Mouse (Mus musculus) stomach, embryonic 16.5 days (tissue): ENCODE data around the gene Crtc1. TPM values are rescaled to one million over a fixed set of nuclear protein-coding genes. Genes with fewer than 3 reads are reported as not detected.

ENCODE experiments used
- ATAC-seq: fragments of 200-750 bp; cut with Nextera tagmentation; 2 replicates; pipeline ENCODE4 v1.8.0; 2017; ENCODE audit warnings: moderate number of reproducible peaks, moderate TSS enrichment; ENCODE audit not compliant: insufficient read depth, low FRiP score
- H3K27ac ChIP-seq: fragments of 300-500 bp; sonication (generic); 2 replicates; pipeline ENCODE4 v1.5.1; 2014; ENCODE audit warnings: low read length
- H3K27me3 ChIP-seq: fragments of 300-500 bp; sonication (generic); 2 replicates; pipeline ENCODE4 v1.6.1; 2014; ENCODE audit warnings: low read length, control low read depth, mixed read lengths; ENCODE audit not compliant: control insufficient read depth, insufficient read depth
- H3K36me3 ChIP-seq: fragments of 300-500 bp; sonication (generic); 2 replicates; pipeline ENCODE4 v1.6.1; 2014; ENCODE audit warnings: low read length; ENCODE audit not compliant: control insufficient read depth, insufficient read depth
- H3K4me1 ChIP-seq: fragments of 300-500 bp; sonication (generic); 2 replicates; pipeline ENCODE4 v1.6.1; 2014; ENCODE audit warnings: low read length, control low read depth, mixed read lengths; ENCODE audit not compliant: control insufficient read depth, insufficient read depth
- H3K4me2 ChIP-seq: fragments of 300-500 bp; sonication (generic); 2 replicates; pipeline ENCODE4 v1.6.1; 2014; ENCODE audit warnings: low read depth, low read length, mixed read lengths
- H3K4me3 ChIP-seq: fragments of 300-500 bp; sonication (generic); replicated peaks from 2 replicates; pipeline ENCODE4 v1.5.1; 2014; ENCODE audit warnings: mild to moderate bottlenecking, low read length
- H3K9ac ChIP-seq: fragments of 300-500 bp; sonication (generic); 2 replicates; pipeline ENCODE4 v1.6.1; 2014; ENCODE audit warnings: low read length
- H3K9me3 ChIP-seq: fragments of 300-500 bp; sonication (generic); replicated peaks from 2 replicates; pipeline ENCODE4 v1.6.1; 2016; ENCODE audit warnings: low read length, control low read depth; ENCODE audit not compliant: control insufficient read depth
- WGBS: fragments of 180-500 bp; shearing (Covaris S2); extraction: QIAGEN DNeasy Blood & Tissue Kit; methylation state at CpG from one replicate; pipeline ENCODE4 v1.1.7; 2014; 5-methylcytosine and 5-hydroxymethylcytosine counted together
- polyA plus RNA-seq: library from polyadenylated mRNA; unstranded; fragments of >200 nt; fragmentation: Nextera tagmentation; extraction: Ambion mirVana; gene quantifications from 2 replicates; pipeline ENCODE4 v1.2.1, GENCODE M21; 2015

The Crtc1 gene
- polyA plus RNA-seq, 1 experiment from 2014 or later = 13.9 TPM

GRCm38 (mm10) chr8:70371951-70372350 is 67.4 kb downstream of the Crtc1 start:
- H3K27me3 ChIP-seq = peaks cover 53% of the 10 kb centered on the region
- H3K4me1 ChIP-seq = peaks cover 29% of the 10 kb centered on the region
- no peak for ATAC-seq
- no peak overlapping the region for H3K4me3 ChIP-seq
- 45% methylated on average over 6 of the region's 6 CpGs for WGBS
- no peaks in the 10 kb centered on the region for H3K9me3 ChIP-seq
- H3K36me3 ChIP-seq = no peaks in the 10 kb centered on the region
- no peak overlapping the region for H3K27ac ChIP-seq
- H3K4me2 ChIP-seq = no peak overlapping the region
- H3K9ac ChIP-seq = no peak overlapping the region

- Histone ChIP-seq H3K9ac (no peak overlapping the region), H3K9me3 (no peaks in the 10 kb centered on the region), H3K36me3 (no peaks in the 10 kb centered on the region), H3K4me1 (peaks cover 21% of the 10 kb centered on the region), H3K27ac (no peak overlapping the region), H3K27me3 (peaks cover 39% of the 10 kb centered on the region), H3K4me3 (no peak overlapping the region), H3K4me2 (no peak overlapping the region)
- ATAC-seq = no peak
- WGBS = 84% methylated on average over 7 of the region's 7 CpGs
These were observed 68.9 kb downstream of the Crtc1 start for GRCm38 (mm10) chr8:70370476-70370875.

GRCm38 (mm10) chr8:70366588-70366987 is 72.8 kb downstream of the Crtc1 start:
- no peak overlapping the region; the same call in 1 of the 2 replicates for H3K9ac ChIP-seq
- peaks cover 3% of the 10 kb centered on the region; the same call in 1 of the 2 replicates for H3K4me1 ChIP-seq
- H3K4me3 ChIP-seq = no peak overlapping the region
- no peaks in the 10 kb centered on the region for H3K27me3 ChIP-seq
- WGBS = 55% methylated on average over 5 of the region's 5 CpGs
- H3K9me3 ChIP-seq = no peaks in the 10 kb centered on the region
- ATAC-seq = no peak; the same call in 1 of the 2 replicates
- H3K27ac ChIP-seq = no peak overlapping the region
- H3K36me3 ChIP-seq = no peaks in the 10 kb centered on the region
- no peak overlapping the region for H3K4me2 ChIP-seq

- 50% methylated on average over 5 of the region's 5 CpGs for WGBS
- H3K27me3 ChIP-seq = no peaks in the 10 kb centered on the region
- no peaks in the 10 kb centered on the region for H3K36me3 ChIP-seq
- no peak overlapping the region for H3K27ac ChIP-seq
- H3K4me1 ChIP-seq = peaks cover 6% of the 10 kb centered on the region; the same call in 1 of the 2 replicates
- H3K9me3 ChIP-seq = no peaks in the 10 kb centered on the region
- no peak overlapping the region for H3K4me3 ChIP-seq
- no peak overlapping the region for H3K9ac ChIP-seq
- H3K4me2 ChIP-seq = no peak overlapping the region
- ATAC-seq = peak; percentile 70
These were observed 75.3 kb downstream of the Crtc1 start for GRCm38 (mm10) chr8:70364066-70364465.

- Histone ChIP-seq H3K36me3 (no peaks in the 10 kb centered on the region), H3K9me3 (no peaks in the 10 kb centered on the region), H3K4me1 (peaks cover 6% of the 10 kb centered on the region; the same call in 1 of the 2 replicates), H3K27me3 (no peaks in the 10 kb centered on the region), H3K4me3 (no peak overlapping the region), H3K27ac (no peak overlapping the region), H3K9ac (no peak overlapping the region), H3K4me2 (no peak overlapping the region)
- ATAC-seq = no peak
- WGBS = 70% methylated on average over 10 of the region's 10 CpGs
These were observed 77.8 kb downstream of the Crtc1 start for GRCm38 (mm10) chr8:70361484-70362032.

- Histone ChIP-seq H3K9me3 (no peaks in the 10 kb centered on the region), H3K4me1 (peaks cover 6% of the 10 kb centered on the region; the same call in 1 of the 2 replicates), H3K9ac (no peak overlapping the region), H3K27me3 (no peaks in the 10 kb centered on the region), H3K36me3 (no peaks in the 10 kb centered on the region), H3K4me2 (no peak overlapping the region), H3K4me3 (no peak overlapping the region), H3K27ac (no peak overlapping the region)
- 47% methylated on average over 4 of the region's 4 CpGs for WGBS
- ATAC-seq = no peak
These were observed 78.6 kb downstream of the Crtc1 start for GRCm38 (mm10) chr8:70360769-70361168.

- no peaks in the 10 kb centered on the region for H3K9me3 ChIP-seq
- 40% methylated on average over 3 of the region's 3 CpGs for WGBS
- no peaks in the 10 kb centered on the region for H3K36me3 ChIP-seq
- H3K27me3 ChIP-seq = no peaks in the 10 kb centered on the region
- no peak overlapping the region for H3K4me3 ChIP-seq
- H3K4me2 ChIP-seq = no peak overlapping the region
- no peak; the same call in 1 of the 2 replicates for ATAC-seq
- H3K9ac ChIP-seq = no peak overlapping the region
- H3K27ac ChIP-seq = no peak overlapping the region
- H3K4me1 ChIP-seq = peaks cover 6% of the 10 kb centered on the region; the same call in 1 of the 2 replicates
These were observed 80.0 kb downstream of the Crtc1 start for GRCm38 (mm10) chr8:70359411-70359810.

GRCm38 (mm10) chr8:70356111-70356510 is 83.3 kb downstream of the Crtc1 start:
- Histone ChIP-seq H3K27me3 (no peaks in the 10 kb centered on the region), H3K4me1 (peaks cover 22% of the 10 kb centered on the region), H3K4me3 (no peak overlapping the region), H3K9ac (no peak overlapping the region), H3K36me3 (no peaks in the 10 kb centered on the region), H3K9me3 (no peaks in the 10 kb centered on the region), H3K4me2 (no peak overlapping the region), H3K27ac (peak overlapping the region; percentile 14; the same call in 1 of the 2 replicates)
- WGBS = 86% methylated on average over 1 of the region's 1 CpGs
- ATAC-seq = no peak

GRCm38 (mm10) chr8:70354004-70354403 is 85.4 kb downstream of the Crtc1 start:
- no peaks in the 10 kb centered on the region for H3K9me3 ChIP-seq

More at GRCm38 (mm10) chr8:70354004-70354403, 85.4 kb downstream of the Crtc1 start:
- Histone ChIP-seq H3K4me2 (peak overlapping the region; percentile 61), H3K27me3 (no peaks in the 10 kb centered on the region), H3K9ac (peak overlapping the region; percentile 69), H3K4me1 (peaks cover 32% of the 10 kb centered on the region), H3K4me3 (peak overlapping the region; percentile 78), H3K36me3 (no peaks in the 10 kb centered on the region), H3K27ac (peak overlapping the region; percentile 81)
- 46% methylated on average over 4 of the region's 4 CpGs for WGBS
- no peak for ATAC-seq
